Mouse (Mus musculus): ENCODE measurements around the gene Rap2b.

Rap2b gene

DNA sequence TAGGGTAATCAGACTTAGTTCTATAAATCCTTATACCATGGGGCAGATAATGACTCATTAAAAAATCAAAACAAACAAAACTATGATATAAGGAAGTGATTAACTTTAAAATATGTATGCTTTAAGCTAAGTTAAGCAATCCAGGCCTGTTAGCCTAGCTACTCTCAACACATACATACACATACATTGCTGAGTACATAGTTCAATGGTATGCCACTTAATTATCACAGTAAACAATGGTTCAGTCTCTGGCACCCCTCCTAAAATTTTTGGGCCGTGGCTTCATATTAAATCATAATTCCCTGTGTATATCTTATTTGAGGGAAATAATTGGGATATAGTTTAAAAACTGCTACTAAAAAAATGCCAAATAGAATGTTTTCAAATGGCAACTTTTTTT lies at the start of gene Rap2b:
Rap2b (plus strand) TSS at position 301 of the 400 bp plus-strand sequence.
- DNase-seq = no peak

DNA sequence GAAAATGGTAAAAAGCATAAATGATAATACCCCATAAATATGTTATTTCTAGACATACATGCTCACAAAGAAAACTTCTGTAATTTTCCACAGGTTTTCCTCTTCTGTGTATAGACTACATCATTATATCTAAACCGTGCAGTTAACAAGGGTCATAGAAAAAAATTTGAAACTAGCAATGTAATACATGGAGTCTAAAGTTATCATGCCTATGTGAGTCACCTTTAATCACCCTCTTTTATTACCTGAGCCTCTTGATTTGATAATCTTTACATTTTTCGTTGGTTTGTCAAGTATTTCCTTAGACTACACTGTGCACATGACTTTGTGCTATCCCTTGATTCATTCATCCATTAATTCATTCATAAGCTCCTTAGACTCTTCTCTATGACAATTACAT lies 46.4 kb upstream of the Rap2b start:
- DNase-seq = no peak

DNA sequence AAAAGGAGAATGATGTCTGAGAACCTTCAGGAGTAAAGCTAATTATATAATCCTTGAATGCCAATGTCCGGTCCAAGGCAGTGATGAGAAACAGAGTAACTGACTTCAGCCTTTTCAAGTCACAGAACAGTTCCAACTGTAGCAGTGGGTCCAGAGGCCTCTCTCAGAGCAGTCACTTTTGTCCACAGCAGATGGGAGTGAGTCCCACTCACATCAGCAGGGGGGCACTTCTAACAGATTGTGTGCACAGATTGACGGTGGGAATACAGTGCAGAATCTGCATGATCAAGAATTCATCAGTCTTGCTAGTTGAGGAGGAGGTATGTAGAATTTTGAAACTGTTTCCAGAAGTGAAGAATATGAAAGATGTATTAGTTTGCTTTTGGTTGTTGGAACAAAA lies 41.4 kb upstream of the Rap2b start:
- DNase-seq = no peak

DNA sequence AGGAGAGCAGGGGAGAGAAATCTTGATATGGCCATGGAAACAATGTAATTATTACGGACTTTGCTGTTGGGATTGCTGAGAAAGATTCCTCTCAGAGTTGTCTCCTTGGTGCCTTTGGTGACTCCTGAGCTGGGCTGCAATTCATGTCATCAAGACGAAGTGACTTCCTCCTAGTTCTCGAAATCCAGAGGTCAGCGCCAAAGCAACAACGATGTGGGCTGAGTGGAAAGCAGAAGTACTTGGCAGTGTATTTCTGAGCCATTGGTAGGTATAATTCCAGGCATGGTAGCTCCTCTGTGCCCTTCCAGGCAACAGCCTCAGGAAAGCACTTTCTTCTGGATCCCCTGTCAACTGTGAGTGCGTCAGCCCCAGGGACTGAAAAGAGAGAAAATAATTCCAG lies 39.8 kb upstream of the Rap2b start:
- DNase-seq = no peak

DNA sequence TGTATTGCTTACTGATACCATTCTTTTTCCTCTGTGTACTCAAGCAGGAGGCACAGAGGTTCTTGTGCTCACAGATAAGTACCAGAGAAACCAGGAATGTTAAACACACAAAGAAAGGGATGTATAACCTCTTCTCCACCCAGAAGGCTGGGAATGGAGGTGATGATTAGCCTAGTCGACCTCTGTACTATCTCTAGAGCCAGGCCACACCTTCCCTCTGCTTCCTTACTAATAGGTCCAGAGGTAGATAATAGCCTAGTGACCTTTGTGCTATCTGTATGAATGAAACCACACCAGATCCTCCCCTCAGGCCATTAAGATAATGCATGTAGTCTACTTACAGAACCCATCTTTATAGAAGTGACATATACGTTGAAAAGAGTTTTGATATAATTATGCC lies 25.2 kb upstream of the Rap2b start:
- no peak for DNase-seq

DNA sequence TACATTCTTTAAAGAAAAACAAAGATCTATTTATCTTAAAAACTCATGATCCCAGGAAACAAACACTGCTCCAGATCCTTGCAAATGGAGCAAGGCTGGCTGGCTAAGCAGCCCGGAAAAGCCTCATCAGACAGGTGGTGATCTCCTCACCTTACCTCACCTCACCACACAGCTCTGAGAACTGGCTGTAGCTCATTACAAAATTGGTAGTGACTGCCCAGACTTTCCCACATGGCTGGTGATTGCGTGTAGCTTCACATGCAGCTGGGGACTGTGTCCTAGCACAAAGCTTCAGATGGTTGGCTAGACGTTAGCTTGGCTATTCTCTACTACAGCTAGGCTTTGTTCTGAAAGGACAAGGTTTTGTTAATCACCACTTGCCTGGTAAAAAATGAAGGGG lies 24.2 kb upstream of the Rap2b start:
- DNase-seq = no peak

DNA sequence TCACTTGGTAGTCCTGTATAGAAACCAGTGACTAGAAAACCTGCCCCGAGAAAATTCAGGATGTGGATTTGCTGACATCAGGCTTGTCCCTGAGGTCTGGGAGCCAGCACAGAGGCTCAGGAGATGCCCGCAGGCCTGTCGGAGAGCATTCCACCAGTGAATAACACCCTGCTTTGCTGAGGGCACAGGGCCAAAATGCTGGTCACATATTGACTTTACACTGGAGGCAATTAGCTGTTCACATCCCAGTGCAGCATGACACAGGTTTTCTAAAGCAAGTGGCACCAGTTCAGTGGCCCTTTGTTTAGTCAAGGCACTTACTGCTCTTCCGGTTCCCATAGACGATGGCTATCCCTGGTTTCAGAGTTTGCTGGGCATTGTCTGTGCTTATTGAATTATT lies 21.1 kb upstream of the Rap2b start:
- no peak for DNase-seq

DNA sequence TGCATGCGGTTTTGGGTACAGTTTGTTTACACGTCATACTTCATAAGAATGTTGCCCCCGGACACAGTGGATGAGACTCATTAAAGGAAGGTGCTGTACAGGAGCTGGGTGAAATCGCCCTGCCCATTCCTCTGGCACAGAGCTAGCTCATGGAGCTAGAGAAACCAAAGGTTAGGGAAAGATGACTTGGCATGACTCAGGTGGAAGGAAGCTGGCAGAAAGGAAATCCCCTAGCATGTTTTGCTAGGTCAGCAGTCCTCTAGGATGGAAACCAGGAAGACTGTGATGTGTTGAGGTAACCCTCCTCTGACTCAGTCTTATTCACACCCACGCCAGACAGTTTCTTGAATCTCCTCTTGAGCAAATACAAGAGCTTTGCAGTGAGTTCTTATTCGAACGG lies 17.4 kb upstream of the Rap2b start:
- DNase-seq = no peak

DNA sequence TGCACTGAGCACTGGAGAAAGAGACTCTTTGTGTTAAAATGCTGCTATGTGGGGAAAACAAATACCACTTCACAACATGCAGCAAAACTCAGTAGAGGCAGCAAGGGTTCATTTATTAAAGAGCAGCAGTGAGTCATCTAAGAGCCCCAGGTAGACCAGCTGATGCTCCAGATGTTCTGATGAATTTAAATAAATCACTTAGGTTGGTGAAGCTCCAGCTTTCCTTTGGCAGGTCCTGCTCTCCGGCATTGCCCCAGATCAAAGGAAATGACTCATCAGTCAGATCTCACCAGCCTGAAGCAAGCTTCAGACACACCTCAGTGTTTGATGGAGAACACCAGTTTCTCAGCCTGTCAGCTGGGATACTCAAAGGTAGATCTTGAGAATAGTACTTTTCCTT lies 15.8 kb upstream of the Rap2b start:
- no peak for DNase-seq

DNA sequence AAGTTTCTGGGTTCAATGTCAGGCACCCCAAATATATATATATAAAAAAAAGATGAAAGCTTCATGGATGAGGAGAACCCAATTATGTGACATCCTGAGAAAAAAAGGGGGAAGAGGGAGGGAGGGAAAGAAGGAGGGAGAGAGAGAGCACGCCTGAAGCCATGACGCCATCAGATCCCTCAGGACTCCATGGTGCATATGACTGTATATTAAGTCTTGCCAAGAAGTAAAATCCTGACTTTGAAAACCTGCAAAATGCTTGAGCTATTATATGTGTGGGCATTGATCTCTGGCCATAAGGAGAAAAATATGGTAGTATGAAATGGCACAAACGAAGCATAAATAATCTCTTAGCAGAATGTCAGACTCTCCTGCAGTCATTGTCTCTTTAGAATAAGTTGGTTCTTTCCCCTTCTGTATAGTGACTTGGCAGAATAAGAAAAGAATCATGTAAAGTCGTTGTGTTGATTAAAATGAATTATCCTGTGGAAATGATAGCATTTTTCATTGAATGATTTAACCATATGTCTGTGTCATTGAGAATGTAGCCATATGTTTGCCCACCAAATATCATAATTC lies 13.3 kb upstream of the Rap2b start:
- no peak for DNase-seq

DNA sequence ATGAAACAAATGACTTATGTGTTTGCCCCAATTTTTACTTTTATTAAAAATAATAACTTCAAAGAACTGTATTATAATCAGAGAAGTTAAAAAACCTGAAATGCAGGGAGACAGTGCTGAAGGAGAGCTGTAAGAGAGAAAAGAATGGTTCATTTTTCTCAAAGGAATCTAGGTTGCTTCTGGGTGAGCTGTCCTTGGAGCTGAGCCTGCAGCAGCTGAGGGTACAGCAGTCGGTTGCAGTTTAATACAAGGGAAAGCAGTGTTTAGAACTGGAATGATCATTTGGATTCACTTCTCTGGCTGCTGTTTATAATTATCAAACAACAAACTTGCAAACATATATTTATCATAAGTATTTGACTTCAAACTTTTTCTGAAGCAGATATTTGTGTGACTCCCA lies 12.0 kb upstream of the Rap2b start:
- no peak for DNase-seq

DNA sequence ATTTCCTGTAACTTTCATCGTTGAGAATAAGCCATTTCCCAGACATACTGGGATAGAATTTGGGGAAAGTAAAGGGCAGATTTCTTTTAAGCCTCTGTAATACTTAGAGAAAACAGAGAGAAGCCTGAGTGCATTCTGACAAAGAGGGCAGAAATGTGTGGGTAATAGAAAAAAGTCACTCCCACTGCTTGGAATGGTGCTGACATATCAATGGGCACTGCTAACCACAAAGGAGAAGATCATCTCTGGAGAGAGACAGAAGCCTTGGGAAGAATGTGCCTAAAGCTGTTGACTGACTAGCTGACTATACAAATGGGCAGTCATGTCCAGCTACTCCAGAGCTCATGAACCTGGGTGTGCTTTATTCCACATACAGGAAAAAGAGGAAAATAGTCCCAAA lies 6.0 kb upstream of the Rap2b start:
- no peak for DNase-seq

DNA sequence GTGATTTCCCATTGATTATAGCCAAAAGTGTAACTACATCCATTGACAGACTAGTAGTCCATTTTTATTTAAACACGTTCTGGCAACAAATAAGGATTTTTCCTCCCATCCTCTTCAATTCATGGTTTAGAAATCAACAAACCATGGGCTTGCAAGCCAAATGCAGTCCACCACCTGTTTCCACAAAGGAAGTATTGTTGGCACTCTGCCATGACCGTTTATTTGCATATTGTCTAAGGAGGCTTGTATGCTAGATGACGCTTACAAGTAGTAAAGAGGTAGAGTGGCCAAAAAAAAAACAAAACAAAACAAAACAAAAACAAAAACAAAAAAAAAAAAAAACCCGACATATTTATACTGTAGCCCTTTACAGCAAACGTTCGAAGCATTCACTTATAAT lies 3.3 kb upstream of the Rap2b start:
- DNase-seq = no peak

DNA sequence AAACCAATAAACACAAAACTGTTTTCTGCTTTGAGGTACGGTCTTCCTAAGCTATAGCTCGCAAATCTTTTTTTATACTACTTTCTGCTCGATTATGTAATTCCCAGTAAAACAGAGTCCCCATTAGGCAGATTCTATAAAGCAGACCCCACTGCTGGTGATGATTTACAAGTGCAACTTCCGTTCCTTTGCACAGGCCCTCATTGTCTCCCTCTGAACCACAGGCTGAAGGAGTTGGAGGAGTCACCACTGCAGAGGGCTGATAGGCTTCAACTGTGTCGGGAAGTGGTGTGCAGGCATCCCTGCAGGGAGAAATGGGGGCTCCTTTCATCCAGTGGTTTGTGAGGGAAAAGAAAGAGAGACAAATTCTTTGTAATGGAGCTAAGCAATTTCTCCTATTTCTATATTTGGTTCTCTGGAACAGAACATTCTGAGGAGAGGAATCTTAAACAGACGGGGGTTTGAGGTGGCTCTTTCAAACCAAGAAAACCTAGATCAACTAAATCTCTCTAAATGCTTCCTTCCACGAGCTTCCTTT lies 2.6 kb upstream of the Rap2b start:
- DNase-seq = no peak

DNA sequence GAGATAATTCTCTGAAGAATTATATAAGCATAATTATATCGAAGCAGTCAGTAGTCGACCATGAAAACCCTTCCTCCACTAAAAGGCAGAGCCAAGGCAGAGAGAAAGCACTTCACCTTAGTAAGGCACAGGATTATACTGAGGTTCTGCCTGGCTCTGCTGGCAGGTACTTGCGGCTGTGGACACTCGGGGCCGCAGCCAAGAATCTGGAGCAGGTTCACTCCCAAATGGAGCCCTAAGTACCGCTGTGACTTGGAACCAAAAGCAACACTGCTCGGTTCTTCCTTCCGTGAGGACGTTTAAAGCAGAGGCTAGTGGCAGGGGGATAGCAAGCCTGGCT lies 1.4 kb downstream of the Rap2b start:
- no peak for DNase-seq

DNA sequence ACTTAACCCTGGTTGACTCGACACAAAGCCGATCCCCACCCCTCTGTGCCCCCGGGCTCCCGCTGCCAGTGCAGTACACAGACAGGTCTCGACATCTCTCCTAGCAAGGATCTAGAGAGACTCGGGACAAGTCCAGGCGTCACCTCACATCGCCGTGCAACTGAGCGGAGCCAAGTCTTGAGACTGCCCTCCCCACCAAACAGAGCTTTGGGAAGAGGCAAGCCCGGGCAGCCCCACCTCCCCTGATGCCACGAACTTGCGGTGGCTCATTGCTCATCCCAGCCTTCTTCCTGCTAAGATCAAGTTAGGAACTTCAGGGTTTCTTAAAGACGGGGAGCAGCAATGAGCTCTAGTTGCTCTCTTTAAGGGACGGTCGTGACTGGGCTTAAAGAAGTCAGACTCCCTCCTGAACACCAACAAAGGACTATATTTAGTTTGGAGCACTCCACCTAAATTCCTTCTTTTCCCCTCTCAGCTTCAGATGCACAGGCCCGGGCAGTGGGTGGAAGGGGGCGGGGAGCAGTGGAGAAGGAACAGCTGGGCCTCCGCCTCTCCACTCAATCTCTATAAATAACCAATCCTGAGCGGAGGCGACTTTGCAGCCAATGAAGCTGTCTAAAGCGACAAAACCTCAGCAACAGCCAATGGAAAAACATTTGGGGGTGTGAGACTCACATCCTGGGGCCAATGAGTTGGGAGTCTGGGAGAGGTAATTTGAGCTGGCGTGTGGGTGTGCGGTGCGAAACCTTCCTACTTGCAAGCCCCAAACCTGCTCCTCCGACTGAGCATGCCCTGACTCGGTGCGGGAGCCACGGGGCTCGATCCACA lies 1.9 kb downstream of the Rap2b start:
- peak; percentile 79 to 90 for DNase-seq

DNA sequence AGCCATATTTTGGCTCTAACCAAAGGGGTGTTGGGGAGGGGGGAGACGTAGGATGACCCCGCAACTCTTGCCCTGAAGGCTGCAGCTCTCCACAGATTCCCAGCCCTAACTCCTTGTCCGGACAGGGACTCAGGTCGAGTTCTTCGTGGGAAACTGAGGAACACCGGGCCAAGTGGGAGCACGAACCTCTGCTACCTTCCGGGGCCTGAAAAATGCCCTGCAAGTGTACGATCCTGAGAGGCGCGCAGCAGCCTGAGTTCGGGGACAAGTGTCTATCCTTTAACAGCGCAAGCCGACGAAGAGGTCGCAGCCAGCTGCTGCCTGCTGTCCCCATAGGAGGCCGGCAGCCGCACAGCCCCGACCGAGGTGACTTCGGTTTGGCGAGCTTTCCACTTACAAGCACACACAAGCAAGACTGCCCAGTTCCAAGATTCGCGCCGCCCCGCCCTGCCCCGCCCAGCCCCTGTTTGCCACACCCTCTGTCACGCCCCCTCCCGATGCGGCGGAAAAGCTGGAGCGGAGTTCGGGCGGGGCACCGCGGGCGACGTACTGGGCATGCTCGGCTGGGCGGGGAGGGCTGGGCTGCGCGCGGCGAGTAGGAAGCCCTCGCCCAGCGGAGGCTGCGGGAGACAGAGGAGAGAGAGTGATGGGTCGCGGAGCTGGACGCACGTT lies 2.7 kb downstream of the Rap2b start:
- DNase-seq = peak; percentile 87 to 89

DNA sequence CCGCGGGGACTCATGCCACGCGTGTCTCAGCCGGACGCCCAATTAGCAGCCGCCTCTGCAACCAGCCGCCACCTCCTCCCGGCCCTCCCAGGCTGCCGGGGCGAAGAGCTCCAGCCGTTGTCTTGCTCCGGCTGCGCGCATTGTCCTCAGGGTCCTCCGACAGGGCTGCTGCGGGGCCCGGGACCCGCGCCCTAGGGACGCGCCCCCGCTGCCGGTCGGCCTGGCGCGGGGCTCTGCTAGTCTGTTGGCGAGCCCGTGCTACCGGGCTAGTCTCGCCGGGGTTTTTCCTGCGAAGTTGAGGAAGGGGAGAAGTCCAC lies 3.2 kb downstream of the Rap2b start:
- no peak for DNase-seq

DNA sequence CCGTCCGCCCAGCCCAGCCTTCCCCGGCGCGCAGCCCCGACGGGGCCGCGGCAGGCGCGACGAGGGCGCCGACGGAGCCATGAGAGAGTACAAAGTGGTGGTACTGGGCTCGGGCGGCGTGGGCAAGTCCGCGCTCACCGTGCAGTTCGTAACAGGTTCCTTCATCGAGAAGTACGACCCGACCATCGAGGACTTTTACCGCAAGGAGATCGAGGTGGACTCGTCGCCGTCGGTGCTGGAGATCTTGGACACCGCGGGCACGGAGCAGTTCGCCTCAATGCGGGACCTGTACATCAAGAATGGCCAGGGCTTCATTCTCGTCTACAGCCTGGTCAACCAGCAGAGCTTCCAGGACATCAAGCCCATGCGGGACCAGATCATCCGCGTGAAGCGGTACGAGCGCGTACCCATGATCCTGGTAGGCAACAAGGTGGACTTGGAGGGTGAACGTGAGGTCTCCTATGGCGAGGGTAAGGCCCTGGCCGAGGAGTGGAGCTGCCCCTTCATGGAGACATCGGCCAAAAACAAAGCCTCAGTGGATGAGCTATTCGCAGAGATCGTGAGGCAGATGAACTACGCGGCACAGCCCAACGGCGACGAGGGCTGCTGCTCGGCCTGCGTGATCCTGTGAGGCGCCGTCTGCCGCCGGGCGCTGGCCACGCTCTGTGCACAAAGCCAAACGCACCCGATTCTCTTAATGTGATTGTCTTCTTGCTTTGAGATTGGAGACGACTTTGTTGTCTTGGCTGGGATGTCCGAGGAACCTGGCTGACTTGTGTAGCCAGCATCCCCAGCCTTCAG lies 3.7 kb downstream of the Rap2b start:
- DNase-seq = peak; percentile 25 to 41

DNA sequence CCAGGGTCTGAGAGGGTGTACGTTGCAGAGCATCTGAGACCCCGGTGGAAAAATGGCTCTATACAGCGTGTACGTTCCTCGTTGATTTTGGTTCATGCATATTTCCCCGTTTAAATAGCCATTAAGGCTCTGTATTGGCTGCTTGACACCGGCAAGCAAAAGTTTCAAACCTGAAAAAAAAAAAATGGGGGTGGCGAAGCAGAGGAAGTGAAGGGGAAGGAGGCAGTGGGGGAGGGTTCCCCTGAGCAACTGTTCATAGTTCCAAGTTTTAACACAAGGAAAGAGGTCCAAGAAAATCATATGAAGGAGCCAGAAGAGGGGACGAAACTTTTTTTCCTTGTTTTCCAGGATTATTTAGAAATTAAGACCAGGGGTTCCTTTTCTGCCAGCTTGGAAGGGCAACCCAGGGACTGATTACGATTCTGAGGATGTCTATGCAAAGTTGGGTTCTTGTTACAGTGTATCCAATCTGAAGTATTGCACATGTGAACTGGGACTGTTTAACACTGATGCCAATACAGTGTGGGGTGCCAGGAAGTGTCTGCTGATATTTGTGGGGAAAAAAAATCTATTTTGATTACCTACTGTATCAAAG lies 4.4 kb downstream of the Rap2b start, which contains the start of gene B430305J03Rik:
B430305J03Rik (minus strand) TSS at position 173 of the 595 bp plus-strand sequence.
- DNase-seq = peak in 1 of 2 experiments; percentile 19

DNA sequence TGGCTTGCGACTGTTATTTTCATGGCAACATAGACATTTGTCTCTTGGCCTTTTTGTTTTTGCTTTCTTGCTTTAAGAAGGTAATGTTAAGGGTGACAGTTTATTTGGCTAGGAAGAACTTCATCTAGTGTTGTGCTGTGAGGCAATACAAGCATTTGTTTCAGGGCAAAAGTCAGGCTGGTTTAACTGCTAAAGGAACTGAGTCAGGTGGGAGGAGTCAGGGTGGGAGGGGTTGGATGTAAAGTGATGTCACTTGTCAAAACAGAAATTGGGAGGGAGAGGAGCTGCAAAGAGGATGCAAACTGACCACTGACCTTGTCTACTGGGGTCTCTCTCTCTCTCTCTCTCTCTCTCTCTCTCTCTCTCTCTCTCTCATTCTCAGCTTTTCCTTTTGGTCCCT lies 7.0 kb downstream of the Rap2b start:
- DNase-seq = no peak

DNA sequence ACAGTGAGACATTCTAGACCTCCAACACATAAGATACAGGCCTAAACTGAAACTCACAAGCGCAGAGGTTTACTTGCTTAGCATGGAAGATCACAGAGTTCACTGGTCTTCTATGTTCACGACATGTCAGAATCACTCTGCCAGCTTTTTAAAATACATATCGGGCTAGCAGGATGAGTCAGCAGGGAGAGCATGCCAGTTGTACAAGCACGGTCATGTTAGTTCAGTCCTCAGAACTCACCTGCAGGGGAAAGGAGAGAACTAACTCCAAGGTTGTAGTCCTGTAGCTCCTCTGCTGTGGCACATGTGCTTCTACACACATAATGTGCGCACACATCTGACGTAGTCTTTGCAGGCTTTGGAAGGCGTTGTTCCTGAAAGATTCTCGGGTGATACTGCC lies 14.6 kb downstream of the Rap2b start:
- no peak for DNase-seq

DNA sequence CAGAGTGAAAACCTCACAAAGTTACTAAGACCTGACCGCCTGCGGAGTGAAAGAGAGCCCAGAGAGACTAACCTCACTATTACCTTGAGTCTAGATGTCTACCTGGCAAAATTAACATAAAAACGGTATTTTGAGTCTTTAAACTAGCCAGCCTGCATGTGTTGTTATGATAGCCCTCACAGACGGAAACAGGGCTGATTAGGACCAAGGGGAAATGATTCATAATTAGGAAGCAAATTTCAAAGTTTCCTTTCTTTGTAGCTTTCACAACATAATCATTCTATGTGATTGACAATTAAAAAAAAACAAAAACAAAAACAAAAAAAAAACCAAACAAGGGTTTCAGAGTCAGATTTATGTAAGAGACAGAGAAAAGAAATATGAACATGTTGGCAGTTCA lies 24.9 kb downstream of the Rap2b start:
- DNase-seq = no peak

Data from thymus, adult 18-20 months (tissue).